Mouse (Mus musculus): ENCODE measurements around the gene Efnb2. TPM values are rescaled to one million over a fixed set of nuclear protein-coding genes. Genes with fewer than 3 reads are reported as not detected.

Efnb2 gene
- polyA plus RNA-seq, 1 experiment from 2014 or later, result 48.9 TPM

- Histone ChIP-seq H3K27ac (ENCODE audit: low read depth, low read length) (peak overlapping the region; percentile 74), H3K9me3 (replicated peaks; ENCODE audit: control insufficient read depth, low read length) (no peaks in the 10 kb centered on the region), H3K4me1 (ENCODE audit: control insufficient read depth, insufficient read depth, low read length) (peaks cover 28% of the 10 kb centered on the region), H3K4me3 (ENCODE audit: low read depth, low read length) (no peak overlapping the region), H3K4me2 (ENCODE audit: low read length) (no peak overlapping the region), H3K27me3 (replicated peaks; ENCODE audit: control insufficient read depth, insufficient read depth, low read length) (no peaks in the 10 kb centered on the region), H3K36me3 (ENCODE audit: control insufficient read depth, insufficient read depth, low read length) (peaks cover 57% of the 10 kb centered on the region), H3K9ac (ENCODE audit: low read length) (no peak overlapping the region)
- 71% methylated on average over 3 of the region's 3 CpGs for WGBS
- DNase-seq (ENCODE audit: low spot score), result no peak
- no peak for ATAC-seq
Measured at GRCm38 (mm10) chr8:8622476-8622875, 38.6 kb downstream of the Efnb2 start.

GRCm38 (mm10) chr8:8622031-8622430 is 39.0 kb downstream of the Efnb2 start:
- H3K9me3 ChIP-seq (replicated peaks; ENCODE audit: control insufficient read depth, low read length), result no peaks in the 10 kb centered on the region
- no peak overlapping the region; the same call in 1 of the 2 replicates for H3K4me2 ChIP-seq (ENCODE audit: low read length)
- ATAC-seq (peak; percentile 68), DNase-seq (ENCODE audit: low spot score) (peak; percentile 68)
- H3K4me3 ChIP-seq (ENCODE audit: low read depth, low read length), result no peak overlapping the region
- WGBS, result 45% methylated on average over 12 of the region's 12 CpGs
- peaks cover 58% of the 10 kb centered on the region for H3K36me3 ChIP-seq (ENCODE audit: control insufficient read depth, insufficient read depth, low read length)
- peaks cover 28% of the 10 kb centered on the region for H3K4me1 ChIP-seq (ENCODE audit: control insufficient read depth, insufficient read depth, low read length)
- H3K9ac ChIP-seq (ENCODE audit: low read length), result no peak overlapping the region
- H3K27me3 ChIP-seq (replicated peaks; ENCODE audit: control insufficient read depth, insufficient read depth, low read length), result no peaks in the 10 kb centered on the region
- peak overlapping the region; percentile 74; the same call in 1 of the 2 replicates for H3K27ac ChIP-seq (ENCODE audit: low read depth, low read length)

- Histone ChIP-seq H3K9me3 (replicated peaks; ENCODE audit: control insufficient read depth, low read length) (no peaks in the 10 kb centered on the region), H3K27me3 (replicated peaks; ENCODE audit: control insufficient read depth, insufficient read depth, low read length) (no peaks in the 10 kb centered on the region), H3K36me3 (ENCODE audit: control insufficient read depth, insufficient read depth, low read length) (peaks cover 64% of the 10 kb centered on the region), H3K9ac (ENCODE audit: low read length) (no peak overlapping the region), H3K4me3 (ENCODE audit: low read depth, low read length) (no peak overlapping the region), H3K4me1 (ENCODE audit: control insufficient read depth, insufficient read depth, low read length) (peaks cover 28% of the 10 kb centered on the region), H3K27ac (ENCODE audit: low read depth, low read length) (peak overlapping the region; percentile 75), H3K4me2 (ENCODE audit: low read length) (no peak overlapping the region)
- DNase-seq (ENCODE audit: low spot score), result peak; percentile 82
- peak; percentile 57 for ATAC-seq
- 78% methylated on average over 16 of the region's 16 CpGs for WGBS
Measured at GRCm38 (mm10) chr8:8621236-8621917, 39.7 kb downstream of the Efnb2 start.

GRCm38 (mm10) chr8:8620536-8620935 is 40.5 kb downstream of the Efnb2 start:
- no peak for ATAC-seq
- H3K36me3 ChIP-seq (ENCODE audit: control insufficient read depth, insufficient read depth, low read length), result peaks cover 61% of the 10 kb centered on the region
- no peak overlapping the region for H3K9ac ChIP-seq (ENCODE audit: low read length)
- H3K4me2 ChIP-seq (ENCODE audit: low read length), result no peak overlapping the region
- WGBS, result 84% methylated on average over 21 of the region's 21 CpGs
- H3K27me3 ChIP-seq (replicated peaks; ENCODE audit: control insufficient read depth, insufficient read depth, low read length), result no peaks in the 10 kb centered on the region
- H3K9me3 ChIP-seq (replicated peaks; ENCODE audit: control insufficient read depth, low read length), result no peaks in the 10 kb centered on the region
- peak overlapping the region; percentile 75 for H3K27ac ChIP-seq (ENCODE audit: low read depth, low read length)
- DNase-seq (ENCODE audit: low spot score), result no peak
- no peak overlapping the region for H3K4me3 ChIP-seq (ENCODE audit: low read depth, low read length)
- H3K4me1 ChIP-seq (ENCODE audit: control insufficient read depth, insufficient read depth, low read length), result peaks cover 28% of the 10 kb centered on the region

GRCm38 (mm10) chr8:8619221-8620194 is 41.5 kb downstream of the Efnb2 start:
- Histone ChIP-seq H3K27me3 (replicated peaks; ENCODE audit: control insufficient read depth, insufficient read depth, low read length) (no peaks in the 10 kb centered on the region), H3K36me3 (ENCODE audit: control insufficient read depth, insufficient read depth, low read length) (peaks cover 61% of the 10 kb centered on the region), H3K9me3 (replicated peaks; ENCODE audit: control insufficient read depth, low read length) (no peaks in the 10 kb centered on the region), H3K4me2 (ENCODE audit: low read length) (peak overlapping the region; percentile 26; the same call in 1 of the 2 replicates), H3K4me1 (ENCODE audit: control insufficient read depth, insufficient read depth, low read length) (peaks cover 28% of the 10 kb centered on the region), H3K9ac (ENCODE audit: low read length) (peak overlapping the region; percentile 32; the same call in 1 of the 2 replicates), H3K27ac (ENCODE audit: low read depth, low read length) (peak overlapping the region; percentile 75; the same call in 1 of the 2 replicates), H3K4me3 (ENCODE audit: low read depth, low read length) (no peak overlapping the region)
- no peak for ATAC-seq
- WGBS, result 29% methylated on average over 19 of the region's 19 CpGs
- peak; percentile 33 for DNase-seq (ENCODE audit: low spot score)

GRCm38 (mm10) chr8:8613844-8614243 is 47.2 kb downstream of the Efnb2 start:
- H3K27ac ChIP-seq (ENCODE audit: low read depth, low read length), result no peak overlapping the region
- no peak overlapping the region for H3K4me3 ChIP-seq (ENCODE audit: low read depth, low read length)
- H3K9me3 ChIP-seq (replicated peaks; ENCODE audit: control insufficient read depth, low read length), result no peaks in the 10 kb centered on the region
- no peak overlapping the region for H3K4me2 ChIP-seq (ENCODE audit: low read length)
- DNase-seq (ENCODE audit: low spot score), result no peak
- H3K27me3 ChIP-seq (replicated peaks; ENCODE audit: control insufficient read depth, insufficient read depth, low read length), result no peaks in the 10 kb centered on the region
- 0 out of 2 replicates have a peak, but pooled peaks have one; percentile 50 for ATAC-seq
- H3K4me1 ChIP-seq (ENCODE audit: control insufficient read depth, insufficient read depth, low read length), result peaks cover 4% of the 10 kb centered on the region; the same call in 1 of the 2 replicates
- H3K9ac ChIP-seq (ENCODE audit: low read length), result no peak overlapping the region
- WGBS, result 82% methylated on average over 1 of the region's 1 CpGs
- H3K36me3 ChIP-seq (ENCODE audit: control insufficient read depth, insufficient read depth, low read length), result peaks cover 18% of the 10 kb centered on the region

- H3K36me3 ChIP-seq (ENCODE audit: control insufficient read depth, insufficient read depth, low read length), result peaks cover 5% of the 10 kb centered on the region
- H3K4me2 ChIP-seq (ENCODE audit: low read length), result no peak overlapping the region
- H3K4me3 ChIP-seq (ENCODE audit: low read depth, low read length), result no peak overlapping the region
- H3K27ac ChIP-seq (ENCODE audit: low read depth, low read length), result no peak overlapping the region
- no peak overlapping the region for H3K9ac ChIP-seq (ENCODE audit: low read length)
- H3K4me1 ChIP-seq (ENCODE audit: control insufficient read depth, insufficient read depth, low read length), result peaks cover 4% of the 10 kb centered on the region; the same call in 1 of the 2 replicates
- 89% methylated on average over 4 of the region's 4 CpGs for WGBS
- ATAC-seq (no peak), DNase-seq (ENCODE audit: low spot score) (no peak)
- no peaks in the 10 kb centered on the region for H3K9me3 ChIP-seq (replicated peaks; ENCODE audit: control insufficient read depth, low read length)
- H3K27me3 ChIP-seq (replicated peaks; ENCODE audit: control insufficient read depth, insufficient read depth, low read length), result no peaks in the 10 kb centered on the region
Measured at GRCm38 (mm10) chr8:8611928-8612327, 49.1 kb downstream of the Efnb2 start.

GRCm38 (mm10) chr8:8609791-8610190 is 51.3 kb downstream of the Efnb2 start:
- 23% methylated on average over 7 of the region's 7 CpGs for WGBS
- H3K27me3 ChIP-seq (replicated peaks; ENCODE audit: control insufficient read depth, insufficient read depth, low read length), result no peaks in the 10 kb centered on the region
- H3K4me2 ChIP-seq (ENCODE audit: low read length), result no peak overlapping the region
- H3K4me3 ChIP-seq (ENCODE audit: low read depth, low read length), result no peak overlapping the region
- DNase-seq (ENCODE audit: low spot score) (no peak), ATAC-seq (no peak)
- peaks cover 4% of the 10 kb centered on the region; the same call in 1 of the 2 replicates for H3K4me1 ChIP-seq (ENCODE audit: control insufficient read depth, insufficient read depth, low read length)
- H3K27ac ChIP-seq (ENCODE audit: low read depth, low read length), result no peak overlapping the region
- H3K36me3 ChIP-seq (ENCODE audit: control insufficient read depth, insufficient read depth, low read length), result no peaks in the 10 kb centered on the region
- no peak overlapping the region for H3K9ac ChIP-seq (ENCODE audit: low read length)
- no peaks in the 10 kb centered on the region for H3K9me3 ChIP-seq (replicated peaks; ENCODE audit: control insufficient read depth, low read length)

All from forebrain, embryonic 14.5 days (tissue).